Mouse (Mus musculus): Measurements from ENCODE around the gene Angptl3. TPM values are rescaled to one million over a fixed set of nuclear protein-coding genes. Genes with fewer than 3 reads are reported as not detected.

The Angptl3 gene
- polyA plus RNA-seq (2015; fragmentation: Nextera tagmentation; extraction: Ambion mirVana), result 0.67 and 1.1 TPM in 2 replicates

DNA sequence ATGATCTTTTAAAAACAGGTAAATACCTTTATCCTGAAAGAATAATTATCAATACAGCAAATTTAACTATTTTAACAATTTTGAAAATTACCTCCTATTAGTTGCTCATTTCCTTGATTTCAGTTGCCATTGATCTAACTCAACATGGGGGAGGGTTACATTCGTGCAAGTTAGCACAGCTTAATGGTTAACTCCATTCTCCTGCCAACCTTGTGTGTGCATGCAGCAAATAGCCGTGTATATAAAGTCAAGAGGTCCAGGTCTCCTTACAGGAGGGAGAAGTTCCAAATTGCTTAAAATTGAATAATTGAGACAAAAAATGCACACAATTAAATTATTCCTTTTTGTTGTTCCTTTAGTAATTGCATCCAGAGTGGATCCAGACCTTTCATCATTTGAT lies at the start of gene Angptl3:
Angptl3 (plus strand) TSS at position 269 of the 400 bp plus-strand sequence.
- Histone ChIP-seq H3K4me3 (replicated peaks) (no peak within 1 kb of the TSS), H3K4me2 (replicated peaks) (no peak within 1 kb of the TSS), H3K9ac (no peak within 1 kb of the TSS), H3K4me1 (no peaks in the 10 kb centered on the region), H3K27ac (replicated peaks) (no peak within 1 kb of the TSS), H3K27me3 (no peaks in the 10 kb centered on the region), H3K9me3 (replicated peaks) (no peaks in the 10 kb centered on the region), H3K36me3 (no peaks in the 10 kb centered on the region)
- ATAC-seq (ENCODE audit: insufficient number of reproducible peaks, low FRiP score, low TSS enrichment, low read depth), result no peak
- WGBS, result 68% methylated on average over 2 of the region's 2 CpGs

DNA sequence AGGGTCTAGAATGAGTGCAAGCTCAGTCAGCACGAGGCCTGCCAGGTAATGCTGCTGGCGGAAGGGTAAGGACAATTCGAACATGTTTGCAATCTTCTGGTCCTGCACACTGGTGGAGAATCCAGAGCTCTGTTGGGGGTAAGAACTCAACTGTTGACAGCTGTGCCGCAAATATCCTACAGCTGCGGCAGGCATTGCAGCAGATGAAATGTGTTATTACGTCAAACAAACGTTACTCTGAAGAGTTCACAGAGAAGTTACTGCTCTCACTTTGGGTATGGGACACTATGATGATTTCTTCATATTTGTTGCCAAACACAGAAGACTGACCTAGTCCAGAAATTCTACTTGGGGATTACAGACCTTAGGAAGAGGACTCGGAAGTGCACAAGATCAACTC lies 46.1 kb upstream of the Angptl3 start:
- H3K27me3 ChIP-seq, result no peaks in the 10 kb centered on the region
- H3K4me1 ChIP-seq, result no peaks in the 10 kb centered on the region
- no peak overlapping the region for H3K9ac ChIP-seq
- H3K36me3 ChIP-seq, result peaks cover 34% of the 10 kb centered on the region
- no peaks in the 10 kb centered on the region for H3K9me3 ChIP-seq (replicated peaks)
- H3K27ac ChIP-seq (replicated peaks), result no peak overlapping the region
- H3K4me3 ChIP-seq (replicated peaks), result no peak overlapping the region
- no peak overlapping the region for H3K4me2 ChIP-seq (replicated peaks)
- WGBS, result 55% methylated on average over 8 of the region's 8 CpGs
- no peak for ATAC-seq (ENCODE audit: insufficient number of reproducible peaks, low FRiP score, low TSS enrichment, low read depth)

DNA sequence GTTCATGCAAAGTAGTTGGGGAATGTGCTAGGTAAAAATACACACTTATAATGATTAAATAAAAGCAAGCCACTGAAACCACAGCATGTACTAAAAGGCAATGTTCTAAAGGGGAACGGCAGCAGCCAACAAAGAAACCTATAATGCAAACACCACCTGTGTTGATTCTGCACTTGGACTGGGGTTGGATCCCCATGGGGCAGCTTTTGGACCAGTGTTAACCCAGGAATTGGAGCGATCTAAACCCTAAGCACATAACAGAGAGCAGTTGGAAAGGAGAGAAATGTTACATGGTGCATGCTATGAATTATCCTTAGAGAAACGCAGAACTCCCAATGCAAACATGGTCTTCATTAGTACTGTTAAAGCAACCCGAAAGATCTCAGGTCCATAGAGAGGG lies 37.3 kb upstream of the Angptl3 start:
- H3K27me3 ChIP-seq, result no peaks in the 10 kb centered on the region
- no peaks in the 10 kb centered on the region for H3K4me1 ChIP-seq
- no peak overlapping the region for H3K4me3 ChIP-seq (replicated peaks)
- H3K9ac ChIP-seq, result no peak overlapping the region
- no peaks in the 10 kb centered on the region for H3K9me3 ChIP-seq (replicated peaks)
- no peak overlapping the region for H3K4me2 ChIP-seq (replicated peaks)
- peaks cover 19% of the 10 kb centered on the region for H3K36me3 ChIP-seq
- no peak for ATAC-seq (ENCODE audit: insufficient number of reproducible peaks, low FRiP score, low TSS enrichment, low read depth)
- H3K27ac ChIP-seq (replicated peaks), result no peak overlapping the region
- 52% methylated on average over 4 of the region's 4 CpGs for WGBS

DNA sequence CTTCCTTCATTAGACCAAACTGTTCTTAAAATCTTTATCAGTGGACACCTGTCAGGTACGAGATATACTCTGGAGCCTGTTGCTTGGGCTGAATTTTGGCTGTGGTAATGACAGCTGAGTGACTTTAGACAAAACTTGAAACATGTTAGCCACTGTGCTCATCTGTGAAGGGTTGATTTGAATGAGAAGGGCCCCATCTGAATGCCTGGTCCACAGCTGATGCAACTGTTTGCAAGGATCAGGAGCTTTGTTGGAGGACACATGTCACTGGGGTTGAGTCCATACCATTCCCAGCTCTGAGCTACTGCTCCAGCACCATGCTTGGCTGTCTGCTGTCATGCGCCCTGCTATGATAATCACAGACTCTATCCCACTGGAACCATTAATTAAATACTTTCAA lies 25.2 kb upstream of the Angptl3 start:
- peaks cover 23% of the 10 kb centered on the region for H3K36me3 ChIP-seq
- no peaks in the 10 kb centered on the region for H3K9me3 ChIP-seq (replicated peaks)
- no peak overlapping the region for H3K9ac ChIP-seq
- no peak overlapping the region for H3K4me2 ChIP-seq (replicated peaks)
- no peak overlapping the region for H3K4me3 ChIP-seq (replicated peaks)
- ATAC-seq (ENCODE audit: insufficient number of reproducible peaks, low FRiP score, low TSS enrichment, low read depth), result no peak
- no peaks in the 10 kb centered on the region for H3K27me3 ChIP-seq
- no peak overlapping the region for H3K27ac ChIP-seq (replicated peaks)
- WGBS, result 86% methylated on average over 2 of the region's 2 CpGs
- no peaks in the 10 kb centered on the region for H3K4me1 ChIP-seq

DNA sequence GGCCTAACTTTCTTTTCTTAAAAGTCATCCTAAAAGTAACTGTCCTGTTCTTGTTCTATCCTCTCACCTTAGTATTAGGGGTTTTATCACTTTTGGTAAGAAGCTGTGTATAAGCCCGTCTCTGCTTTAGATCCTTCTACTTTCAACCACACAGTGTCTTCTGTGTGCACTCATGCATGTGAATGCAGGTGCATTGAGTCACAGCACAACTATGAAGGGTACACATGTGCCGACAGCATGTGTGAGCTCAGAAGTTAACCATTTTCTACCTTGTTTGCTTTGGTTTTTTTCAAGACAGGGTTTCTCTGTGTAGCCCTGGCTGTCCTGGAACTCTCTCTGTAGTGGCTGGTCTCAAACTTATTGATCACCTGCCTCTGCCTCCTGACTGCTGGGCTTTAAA lies 24.4 kb upstream of the Angptl3 start:
- no peak for ATAC-seq (ENCODE audit: insufficient number of reproducible peaks, low FRiP score, low TSS enrichment, low read depth)
- Histone ChIP-seq H3K9me3 (replicated peaks) (no peaks in the 10 kb centered on the region), H3K36me3 (peaks cover 23% of the 10 kb centered on the region), H3K27ac (replicated peaks) (no peak overlapping the region), H3K9ac (no peak overlapping the region), H3K27me3 (no peaks in the 10 kb centered on the region), H3K4me1 (no peaks in the 10 kb centered on the region), H3K4me3 (replicated peaks) (no peak overlapping the region), H3K4me2 (replicated peaks) (no peak overlapping the region)
- 71% methylated on average over 2 of the region's 2 CpGs for WGBS

DNA sequence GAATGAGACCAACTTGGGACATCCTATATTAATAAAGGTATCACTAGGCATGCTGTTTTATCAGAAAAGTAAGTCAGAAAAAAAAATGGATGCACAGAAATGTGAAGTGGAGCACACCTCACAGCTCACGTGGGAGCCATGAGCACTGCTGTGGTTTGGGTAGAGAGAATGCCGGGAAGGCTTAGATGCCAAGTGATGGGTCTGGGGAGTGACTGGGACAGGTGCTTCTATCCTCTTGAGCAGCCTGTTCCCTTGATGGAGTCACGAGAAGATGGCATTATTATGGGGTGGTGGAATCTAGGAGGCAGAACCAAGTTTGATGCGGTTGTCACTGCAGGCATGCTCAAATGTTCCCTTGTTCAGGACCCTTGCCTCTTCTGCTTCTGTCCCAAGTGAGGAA lies 19.7 kb upstream of the Angptl3 start:
- H3K4me2 ChIP-seq (replicated peaks), result no peak overlapping the region
- H3K9ac ChIP-seq, result no peak overlapping the region
- no peaks in the 10 kb centered on the region for H3K4me1 ChIP-seq
- H3K36me3 ChIP-seq, result peaks cover 25% of the 10 kb centered on the region
- H3K27ac ChIP-seq (replicated peaks), result no peak overlapping the region
- no peak overlapping the region for H3K4me3 ChIP-seq (replicated peaks)
- no peaks in the 10 kb centered on the region for H3K27me3 ChIP-seq
- ATAC-seq (ENCODE audit: insufficient number of reproducible peaks, low FRiP score, low TSS enrichment, low read depth), result no peak
- WGBS, result 82% methylated on average over 4 of the region's 4 CpGs
- H3K9me3 ChIP-seq (replicated peaks), result no peaks in the 10 kb centered on the region

DNA sequence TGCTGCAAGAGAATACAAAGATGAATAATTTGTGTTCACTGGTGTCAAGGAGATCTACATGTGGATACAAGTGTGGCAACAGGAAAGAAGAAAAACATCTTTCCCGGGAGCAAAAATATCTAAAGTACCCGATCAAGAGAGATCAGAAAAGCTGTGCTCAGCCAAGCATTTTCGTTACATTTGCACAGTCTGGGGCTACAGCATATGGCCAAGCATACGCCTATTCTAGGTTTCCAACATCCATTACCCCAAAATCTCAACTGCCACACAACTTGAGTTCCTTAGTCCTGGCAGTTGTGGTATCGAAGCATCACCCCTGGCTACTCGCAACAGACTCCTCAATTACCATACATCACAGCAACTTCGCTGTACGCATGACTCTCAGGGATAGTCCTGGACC lies 8.5 kb upstream of the Angptl3 start:
- H3K9me3 ChIP-seq (replicated peaks), result no peaks in the 10 kb centered on the region
- 83% methylated on average over 8 of the region's 8 CpGs for WGBS

DNA sequence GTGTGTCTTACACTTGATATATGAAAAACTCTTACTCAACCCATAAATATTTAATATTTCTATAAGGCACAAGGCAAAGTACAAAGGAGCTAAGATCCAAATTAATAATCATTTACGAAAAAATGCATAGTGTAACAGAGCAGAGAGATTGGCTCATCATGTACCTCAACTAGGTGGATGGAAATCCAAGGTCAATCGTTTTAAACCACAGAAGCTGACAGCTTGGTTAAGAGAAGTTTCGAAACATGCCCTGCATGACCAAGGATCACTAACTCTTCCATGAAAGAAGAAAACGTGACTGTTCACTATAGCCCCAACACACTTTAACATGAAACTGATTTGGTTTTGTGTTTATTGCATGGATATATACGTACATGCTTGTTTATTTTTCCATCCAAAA lies 2.4 kb upstream of the Angptl3 start:
- H3K36me3 ChIP-seq, result no peaks in the 10 kb centered on the region
- no peaks in the 10 kb centered on the region for H3K27me3 ChIP-seq
- H3K4me1 ChIP-seq, result no peaks in the 10 kb centered on the region
- 84% methylated on average over 5 of the region's 5 CpGs for WGBS
- H3K27ac ChIP-seq (replicated peaks), result no peak overlapping the region
- H3K9ac ChIP-seq, result no peak overlapping the region
- H3K4me2 ChIP-seq (replicated peaks), result no peak overlapping the region
- no peak overlapping the region for H3K4me3 ChIP-seq (replicated peaks)
- no peaks in the 10 kb centered on the region for H3K9me3 ChIP-seq (replicated peaks)
- ATAC-seq (ENCODE audit: insufficient number of reproducible peaks, low FRiP score, low TSS enrichment, low read depth), result no peak

More for the DNA sequence above, 8.5 kb upstream of the Angptl3 start:
- H3K4me1 ChIP-seq, result no peaks in the 10 kb centered on the region
- no peak overlapping the region for H3K27ac ChIP-seq (replicated peaks)
- H3K4me3 ChIP-seq (replicated peaks), result no peak overlapping the region
- H3K36me3 ChIP-seq, result peaks cover 4% of the 10 kb centered on the region; the same call in 1 of the 2 replicates
- ATAC-seq (ENCODE audit: insufficient number of reproducible peaks, low FRiP score, low TSS enrichment, low read depth), result no peak
- H3K9ac ChIP-seq, result no peak overlapping the region
- no peaks in the 10 kb centered on the region for H3K27me3 ChIP-seq
- H3K4me2 ChIP-seq (replicated peaks), result no peak overlapping the region

DNA sequence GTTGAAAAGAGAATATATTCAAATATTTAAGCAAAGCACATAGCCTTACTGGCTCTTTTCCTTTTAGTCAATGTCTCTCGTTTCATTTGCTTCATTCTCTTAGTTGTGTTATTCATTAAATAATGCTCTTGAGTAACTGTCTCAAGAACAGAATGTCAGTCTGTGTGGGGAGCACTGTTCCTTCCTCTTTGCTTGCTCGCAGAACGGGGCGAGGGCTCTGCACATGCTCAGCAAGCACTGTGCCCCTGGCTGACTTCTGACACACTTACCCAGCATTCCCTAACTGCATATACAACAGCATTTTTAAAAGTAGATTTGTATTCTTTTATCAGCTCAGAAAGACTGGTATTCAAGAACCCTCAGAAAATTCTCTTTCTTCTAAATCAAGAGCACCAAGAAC lies 2.2 kb downstream of the Angptl3 start:
- WGBS, result 77% methylated on average over 4 of the region's 4 CpGs
- Histone ChIP-seq H3K27ac (replicated peaks) (no peak overlapping the region), H3K9me3 (replicated peaks) (no peaks in the 10 kb centered on the region), H3K36me3 (no peaks in the 10 kb centered on the region), H3K9ac (no peak overlapping the region), H3K4me1 (no peaks in the 10 kb centered on the region), H3K4me3 (replicated peaks) (no peak overlapping the region), H3K27me3 (no peaks in the 10 kb centered on the region), H3K4me2 (replicated peaks) (no peak overlapping the region)
- ATAC-seq (ENCODE audit: insufficient number of reproducible peaks, low FRiP score, low TSS enrichment, low read depth), result no peak

DNA sequence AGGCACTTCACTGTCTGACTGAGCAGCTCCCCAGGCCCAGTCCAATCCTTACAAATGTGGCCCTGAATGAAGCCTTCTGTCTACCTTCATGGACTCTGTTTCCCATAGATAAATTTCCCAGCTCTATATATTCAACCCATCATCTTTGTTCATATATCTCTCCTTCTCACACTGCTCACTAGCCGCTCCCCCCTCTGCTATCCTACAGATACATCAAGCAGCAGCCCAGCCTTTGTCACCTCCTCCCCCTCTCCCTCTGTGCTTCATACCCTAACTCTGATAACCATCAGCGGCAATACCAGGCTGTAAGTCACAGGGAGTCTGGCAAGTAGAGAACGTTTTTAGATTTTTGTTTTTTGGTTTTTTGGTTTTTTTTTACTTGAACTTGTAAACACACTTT lies 14.1 kb downstream of the Angptl3 start:
- no peaks in the 10 kb centered on the region for H3K4me1 ChIP-seq
- no peaks in the 10 kb centered on the region for H3K27me3 ChIP-seq
- H3K36me3 ChIP-seq, result peaks cover 46% of the 10 kb centered on the region
- WGBS, result 79% methylated on average over 3 of the region's 3 CpGs
- no peaks in the 10 kb centered on the region for H3K9me3 ChIP-seq (replicated peaks)
- H3K4me3 ChIP-seq (replicated peaks), result no peak overlapping the region
- no peak for ATAC-seq (ENCODE audit: insufficient number of reproducible peaks, low FRiP score, low TSS enrichment, low read depth)
- no peak overlapping the region for H3K27ac ChIP-seq (replicated peaks)
- H3K9ac ChIP-seq, result no peak overlapping the region
- no peak overlapping the region for H3K4me2 ChIP-seq (replicated peaks)

DNA sequence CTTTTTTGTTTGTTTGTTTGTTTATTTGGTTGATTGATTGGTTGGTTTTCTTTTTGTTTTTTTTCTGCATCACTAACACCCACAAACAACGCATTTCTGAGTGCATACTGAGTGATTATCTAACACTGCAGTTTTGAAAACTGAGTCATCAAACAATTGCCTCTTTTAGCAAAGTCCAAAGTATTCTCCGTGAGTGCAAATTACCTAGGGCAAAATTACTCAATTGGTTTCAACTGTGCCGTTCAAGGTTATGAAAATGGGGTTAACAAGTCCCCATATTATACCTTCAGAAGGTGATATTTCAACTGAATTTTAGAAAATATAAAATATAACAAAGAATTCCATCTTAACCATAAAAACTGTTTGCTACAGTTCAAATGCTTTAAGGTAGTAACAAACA lies 15.7 kb downstream of the Angptl3 start:
- Histone ChIP-seq H3K9ac (no peak overlapping the region), H3K27me3 (no peaks in the 10 kb centered on the region), H3K36me3 (peaks cover 41% of the 10 kb centered on the region), H3K9me3 (replicated peaks) (no peaks in the 10 kb centered on the region), H3K4me1 (no peaks in the 10 kb centered on the region), H3K4me3 (replicated peaks) (no peak overlapping the region), H3K4me2 (replicated peaks) (no peak overlapping the region), H3K27ac (replicated peaks) (no peak overlapping the region)
- ATAC-seq (ENCODE audit: insufficient number of reproducible peaks, low FRiP score, low TSS enrichment, low read depth), result no peak
- WGBS, result 44% methylated on average over 3 of the region's 3 CpGs

DNA sequence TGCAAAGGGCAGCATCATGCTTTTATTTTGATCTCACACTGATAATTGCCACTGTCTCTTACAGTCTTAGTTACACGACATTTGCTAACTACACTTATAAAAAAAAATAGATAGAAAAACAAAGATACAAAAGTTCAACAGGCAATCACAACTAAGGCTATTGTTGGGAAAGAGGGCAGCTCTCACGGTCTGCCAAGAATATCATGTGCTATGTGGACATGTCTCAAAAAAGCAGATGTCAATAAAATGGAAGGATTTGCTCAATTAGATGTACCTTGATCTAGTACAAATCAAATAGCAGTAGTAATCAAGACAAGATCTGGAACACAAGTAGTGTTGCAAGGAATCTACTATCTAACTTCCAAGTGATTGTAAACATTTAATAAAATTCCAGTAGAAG lies 17.8 kb downstream of the Angptl3 start:
- Histone ChIP-seq H3K4me1 (no peaks in the 10 kb centered on the region), H3K27ac (replicated peaks) (no peak overlapping the region), H3K27me3 (no peaks in the 10 kb centered on the region), H3K9ac (no peak overlapping the region), H3K4me3 (replicated peaks) (no peak overlapping the region), H3K9me3 (replicated peaks) (no peaks in the 10 kb centered on the region), H3K36me3 (peaks cover 30% of the 10 kb centered on the region), H3K4me2 (replicated peaks) (no peak overlapping the region)
- ATAC-seq (ENCODE audit: insufficient number of reproducible peaks, low FRiP score, low TSS enrichment, low read depth), result no peak
- 80% methylated on average over 2 of the region's 2 CpGs for WGBS
